Mouse (Mus musculus): ENCODE data around the gene Arhgap1.
"Not testable (repeated sequence)": the region's sequence is repeated elsewhere in the genome, so short reads cannot be mapped to it uniquely, and the experiment has no call there.

The Arhgap1 gene

GRCm38 (mm10) chr2:91649553-91650359 is at the start of gene Arhgap1, which contains the start of gene Zfp408:
Gene Arhgap1 (plus strand): TSS chr2:91649860.
Gene Zfp408 (minus strand): TSS chr2:91649791.
- peak; percentile 98 for DNase-seq

- DNase-seq: no peak
These were observed 49.2 kb upstream of the Arhgap1 start for GRCm38 (mm10) chr2:91600475-91600874.

- no peak for DNase-seq
These were observed 47.3 kb upstream of the Arhgap1 start for GRCm38 (mm10) chr2:91602389-91602788.

GRCm38 (mm10) chr2:91609370-91609769 is 40.3 kb upstream of the Arhgap1 start:
- not testable (repeated sequence) for DNase-seq

- DNase-seq: no peak
These were observed 27.3 kb upstream of the Arhgap1 start for GRCm38 (mm10) chr2:91622356-91622755.

- DNase-seq: not testable (repeated sequence)
These were observed 26.3 kb upstream of the Arhgap1 start for GRCm38 (mm10) chr2:91623366-91623765.

- no peak for DNase-seq
These were observed 22.2 kb upstream of the Arhgap1 start for GRCm38 (mm10) chr2:91627486-91627885.

GRCm38 (mm10) chr2:91628171-91628570 is 21.5 kb upstream of the Arhgap1 start:
- no peak for DNase-seq

- DNase-seq: no peak
These were observed 20.0 kb upstream of the Arhgap1 start for GRCm38 (mm10) chr2:91629682-91630081.

GRCm38 (mm10) chr2:91630384-91630783 is 19.3 kb upstream of the Arhgap1 start:
- DNase-seq: no peak

- no peak for DNase-seq
These were observed 17.8 kb upstream of the Arhgap1 start for GRCm38 (mm10) chr2:91631826-91632225.

GRCm38 (mm10) chr2:91632316-91632715 is 17.3 kb upstream of the Arhgap1 start:
- DNase-seq: no peak

- DNase-seq: no peak
These were observed 16.2 kb upstream of the Arhgap1 start for GRCm38 (mm10) chr2:91633334-91633977.

GRCm38 (mm10) chr2:91634841-91635240 is 14.8 kb upstream of the Arhgap1 start:
- no peak for DNase-seq

- DNase-seq: no peak
These were observed 14.2 kb upstream of the Arhgap1 start for GRCm38 (mm10) chr2:91635486-91635885.

GRCm38 (mm10) chr2:91636229-91636628 is 13.4 kb upstream of the Arhgap1 start, which contains the start of gene F2:
Gene F2 (minus strand): TSS chr2:91636414.
- no peak for DNase-seq

- no peak for DNase-seq
These were observed 12.8 kb upstream of the Arhgap1 start for GRCm38 (mm10) chr2:91636727-91637338.

GRCm38 (mm10) chr2:91638931-91639330 is 10.7 kb upstream of the Arhgap1 start:
- no peak for DNase-seq

- no peak for DNase-seq
These were observed 6.7 kb upstream of the Arhgap1 start for GRCm38 (mm10) chr2:91642825-91643415.

- DNase-seq: no peak
These were observed 5.6 kb upstream of the Arhgap1 start for GRCm38 (mm10) chr2:91644021-91644420.

- no peak for DNase-seq
These were observed 4.3 kb upstream of the Arhgap1 start for GRCm38 (mm10) chr2:91645354-91645753.

GRCm38 (mm10) chr2:91645811-91646210 is 3.8 kb upstream of the Arhgap1 start:
- no peak for DNase-seq

- DNase-seq: peak; percentile 58
These were observed 2.9 kb upstream of the Arhgap1 start for GRCm38 (mm10) chr2:91646733-91647132.

Data from kidney, postnatal 14 days (tissue).